Mouse (Mus musculus): ENCODE results near the gene Zfp652.

- no peak for TF ChIP-seq POLR2AphosphoS2 (IDR thresholded peaks at IDR 0.05; ENCODE audit: low read depth, low read length)
- no peak for TF ChIP-seq E2F4 (IDR thresholded peaks at IDR 0.05; ENCODE audit: insufficient replicate concordance, low read depth, low read length)
- no peak for TF ChIP-seq MAX (IDR thresholded peaks at IDR 0.05; ENCODE audit: low read length)
- no peak for TF ChIP-seq SIN3A (IDR thresholded peaks at IDR 0.05; ENCODE audit: low read length)
- TF ChIP-seq POLR2A (IDR thresholded peaks at IDR 0.05; ENCODE audit: low read depth, low read length): no peak
These were observed 12.0 kb downstream of the Zfp652 start for GRCm38 (mm10) chr11:95724466-95724865.

All from CH12.LX (cell line).